Mouse (Mus musculus): ENCODE measurements around the gene Ubap1l. TPM values are rescaled to one million over a fixed set of nuclear protein-coding genes. Genes with fewer than 3 reads are reported as not detected.
A peak's percentile ranks its signal among the peaks of the same experiment; 100 is the strongest.

Ubap1l gene
- polyA plus RNA-seq, 1 experiment from 2014 or later = not detected

DNA sequence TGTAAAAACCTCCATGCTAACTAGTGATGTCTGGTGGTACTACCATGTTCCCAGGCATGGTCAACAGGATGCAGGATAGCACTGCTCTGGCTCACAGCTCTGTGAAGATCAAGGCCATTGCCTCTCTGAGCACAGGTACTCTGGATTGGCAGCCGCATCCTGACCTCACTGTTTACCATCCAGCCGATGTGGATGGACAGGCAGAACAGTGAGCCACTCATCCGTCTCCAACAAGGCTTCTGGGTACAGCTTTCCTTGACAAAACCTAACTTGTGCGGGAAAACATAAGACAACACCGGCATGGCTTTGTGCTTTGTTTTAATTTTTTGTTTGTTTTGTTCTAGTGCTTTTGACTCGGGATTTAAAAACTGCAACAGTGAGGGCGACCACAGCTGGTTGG, 4.9 kb downstream of the Ubap1l start:
- no peak for ATAC-seq
- WGBS (ENCODE audit: insufficient replicate concordance) = 82% methylated on average over 7 of the region's 7 CpGs
- Histone ChIP-seq H3K4me3 (ENCODE audit: low read depth, low read length) (no peak overlapping the region), H3K27me3 (ENCODE audit: insufficient read depth, low read length) (no peaks in the 10 kb centered on the region), H3K36me3 (replicated peaks; ENCODE audit: insufficient read depth, low read length) (peaks cover 8% of the 10 kb centered on the region), H3K4me1 (ENCODE audit: insufficient read depth) (no peaks in the 10 kb centered on the region), H3K4me2 (ENCODE audit: low read depth, low read length) (no peak overlapping the region), H3K9ac (replicated peaks) (no peak overlapping the region), H3K27ac (ENCODE audit: low read depth) (no peak overlapping the region), H3K9me3 (ENCODE audit: low read length) (no peaks in the 10 kb centered on the region)
- no peak for DNase-seq
- TF ChIP-seq CTCF (IDR thresholded peaks at IDR 0.05; ENCODE audit: low read depth) (no peak), EP300 (IDR thresholded peaks at IDR 0.05; ENCODE audit: low read depth) (no peak)

DNA sequence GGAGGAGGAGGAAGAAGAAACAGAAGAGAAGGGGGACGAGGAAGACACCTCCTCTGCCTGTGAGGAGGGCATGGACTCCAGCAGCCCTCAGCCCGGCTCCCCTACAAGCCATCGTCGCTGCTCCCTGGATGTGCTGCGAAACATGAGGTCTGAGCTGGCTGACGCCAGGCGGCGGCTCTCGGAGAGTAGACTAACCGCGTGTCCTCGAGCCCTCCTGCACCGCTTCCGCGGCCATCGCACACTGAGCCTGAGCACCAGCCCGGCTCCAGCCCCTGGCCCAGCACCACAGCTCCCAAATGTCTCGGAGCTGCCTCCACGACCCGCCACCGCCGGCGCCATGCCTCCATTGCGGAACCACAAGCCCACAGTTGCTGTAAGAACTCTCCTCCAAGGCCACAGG, 10.9 kb downstream of the Ubap1l start:
- no peaks in the 10 kb centered on the region for H3K27me3 ChIP-seq (ENCODE audit: insufficient read depth, low read length)
- no peak overlapping the region for H3K4me2 ChIP-seq (ENCODE audit: low read depth, low read length)
- H3K9ac ChIP-seq (replicated peaks) = no peak overlapping the region
- DNase-seq (no peak), ATAC-seq (no peak)
- H3K36me3 ChIP-seq (replicated peaks; ENCODE audit: insufficient read depth, low read length) = no peaks in the 10 kb centered on the region
- no peak overlapping the region for H3K27ac ChIP-seq (ENCODE audit: low read depth)
- H3K4me3 ChIP-seq (ENCODE audit: low read depth, low read length) = no peak overlapping the region
- no peaks in the 10 kb centered on the region for H3K4me1 ChIP-seq (ENCODE audit: insufficient read depth)
- no peaks in the 10 kb centered on the region for H3K9me3 ChIP-seq (ENCODE audit: low read length)
- WGBS (ENCODE audit: insufficient replicate concordance) = 78% methylated on average over 24 of the region's 24 CpGs
- TF ChIP-seq CTCF (IDR thresholded peaks at IDR 0.05; ENCODE audit: low read depth) = no peak
- no peak for TF ChIP-seq EP300 (IDR thresholded peaks at IDR 0.05; ENCODE audit: low read depth)

DNA sequence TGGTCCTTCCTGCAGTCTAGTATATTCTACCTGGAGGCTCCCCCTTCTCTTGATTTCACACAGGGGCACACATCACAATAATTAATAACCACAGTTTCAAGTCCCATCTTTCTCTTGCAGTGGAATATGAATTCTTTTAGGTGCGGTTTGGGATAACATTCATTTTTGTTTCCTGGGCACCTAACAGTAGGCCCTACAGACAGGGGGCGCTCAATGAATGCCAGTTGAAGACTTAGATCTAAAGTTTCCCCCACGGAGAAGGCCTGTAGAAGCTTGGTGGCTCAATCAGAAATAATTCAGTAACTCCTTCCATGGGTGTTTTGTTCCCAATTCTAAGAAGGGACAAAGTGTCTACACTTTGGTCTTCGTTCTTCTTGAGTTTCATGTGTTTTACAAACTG, 11.6 kb downstream of the Ubap1l start:
- H3K27me3 ChIP-seq (ENCODE audit: insufficient read depth, low read length) = no peaks in the 10 kb centered on the region
- H3K27ac ChIP-seq (ENCODE audit: low read depth) = no peak overlapping the region
- no peaks in the 10 kb centered on the region for H3K36me3 ChIP-seq (replicated peaks; ENCODE audit: insufficient read depth, low read length)
- H3K9ac ChIP-seq (replicated peaks) = no peak overlapping the region
- H3K4me2 ChIP-seq (ENCODE audit: low read depth, low read length) = no peak overlapping the region
- H3K4me1 ChIP-seq (ENCODE audit: insufficient read depth) = no peaks in the 10 kb centered on the region
- peak; percentile 44 for DNase-seq
- TF ChIP-seq CTCF (IDR thresholded peaks at IDR 0.05; ENCODE audit: low read depth) = peak; percentile 68
- no peak for TF ChIP-seq EP300 (IDR thresholded peaks at IDR 0.05; ENCODE audit: low read depth)
- H3K4me3 ChIP-seq (ENCODE audit: low read depth, low read length) = no peak overlapping the region
- 58% methylated on average over 4 of the region's 4 CpGs for WGBS (ENCODE audit: insufficient replicate concordance)
- ATAC-seq = no peak
- no peaks in the 10 kb centered on the region for H3K9me3 ChIP-seq (ENCODE audit: low read length)

- Histone ChIP-seq H3K36me3 (replicated peaks; ENCODE audit: insufficient read depth, low read length) (no peaks in the 10 kb centered on the region), H3K4me3 (ENCODE audit: low read depth, low read length) (no peak overlapping the region), H3K9me3 (ENCODE audit: low read length) (no peaks in the 10 kb centered on the region), H3K4me2 (ENCODE audit: low read depth, low read length) (no peak overlapping the region), H3K9ac (replicated peaks) (no peak overlapping the region), H3K4me1 (ENCODE audit: insufficient read depth) (no peaks in the 10 kb centered on the region), H3K27me3 (ENCODE audit: insufficient read depth, low read length) (no peaks in the 10 kb centered on the region), H3K27ac (ENCODE audit: low read depth) (no peak overlapping the region)
- WGBS (ENCODE audit: insufficient replicate concordance) = 72% methylated on average over 5 of the region's 5 CpGs
- DNase-seq = no peak
- TF ChIP-seq EP300 (IDR thresholded peaks at IDR 0.05; ENCODE audit: low read depth) = no peak
- no peak for TF ChIP-seq CTCF (IDR thresholded peaks at IDR 0.05; ENCODE audit: low read depth)
- no peak for ATAC-seq
These were observed 13.8 kb downstream of the Ubap1l start for GRCm38 (mm10) chr9:65374468-65375162.

GRCm38 (mm10) chr9:65375163-65375934, 14.5 kb downstream of the Ubap1l start:
- WGBS (ENCODE audit: insufficient replicate concordance) = 79% methylated on average over 9 of the region's 9 CpGs
- no peak for ATAC-seq
- TF ChIP-seq EP300 (IDR thresholded peaks at IDR 0.05; ENCODE audit: low read depth) (no peak), CTCF (IDR thresholded peaks at IDR 0.05; ENCODE audit: low read depth) (no peak)
- H3K27ac ChIP-seq (ENCODE audit: low read depth) = no peak overlapping the region
- H3K4me2 ChIP-seq (ENCODE audit: low read depth, low read length) = no peak overlapping the region
- H3K36me3 ChIP-seq (replicated peaks; ENCODE audit: insufficient read depth, low read length) = no peaks in the 10 kb centered on the region
- no peak overlapping the region for H3K4me3 ChIP-seq (ENCODE audit: low read depth, low read length)
- H3K4me1 ChIP-seq (ENCODE audit: insufficient read depth) = no peaks in the 10 kb centered on the region
- no peak overlapping the region for H3K9ac ChIP-seq (replicated peaks)
- no peaks in the 10 kb centered on the region for H3K27me3 ChIP-seq (ENCODE audit: insufficient read depth, low read length)
- DNase-seq = no peak
- no peaks in the 10 kb centered on the region for H3K9me3 ChIP-seq (ENCODE audit: low read length)

- 78% methylated on average over 4 of the region's 4 CpGs for WGBS (ENCODE audit: insufficient replicate concordance)
- H3K27me3 ChIP-seq (ENCODE audit: insufficient read depth, low read length) = no peaks in the 10 kb centered on the region
- H3K4me2 ChIP-seq (ENCODE audit: low read depth, low read length) = no peak overlapping the region
- no peak for DNase-seq
- H3K9ac ChIP-seq (replicated peaks) = no peak overlapping the region
- H3K36me3 ChIP-seq (replicated peaks; ENCODE audit: insufficient read depth, low read length) = no peaks in the 10 kb centered on the region
- H3K9me3 ChIP-seq (ENCODE audit: low read length) = no peaks in the 10 kb centered on the region
- H3K27ac ChIP-seq (ENCODE audit: low read depth) = no peak overlapping the region
- TF ChIP-seq CTCF (IDR thresholded peaks at IDR 0.05; ENCODE audit: low read depth) (no peak), EP300 (IDR thresholded peaks at IDR 0.05; ENCODE audit: low read depth) (no peak)
- H3K4me1 ChIP-seq (ENCODE audit: insufficient read depth) = no peaks in the 10 kb centered on the region
- no peak overlapping the region for H3K4me3 ChIP-seq (ENCODE audit: low read depth, low read length)
- ATAC-seq = no peak
These were observed 20.3 kb downstream of the Ubap1l start for GRCm38 (mm10) chr9:65381017-65381590.
